Mouse (Mus musculus): ENCODE measurements around the gene Olfr45. TPM values are rescaled to one million over a fixed set of nuclear protein-coding genes. Genes with fewer than 3 reads are reported as not detected.

The Olfr45 gene
- polyA plus RNA-seq, 1 experiment from 2014 or later, result not detected

- ATAC-seq, result no peak
- WGBS, result 64% methylated on average over 2 of the region's 2 CpGs
- H3K27me3 ChIP-seq (replicated peaks; ENCODE audit: control insufficient read depth, insufficient read depth, low read length), result no peaks in the 10 kb centered on the region
- H3K27ac ChIP-seq (ENCODE audit: low read depth, low read length), result no peak overlapping the region
- no peak overlapping the region for H3K9ac ChIP-seq (ENCODE audit: low read depth, low read length)
- no peaks in the 10 kb centered on the region for H3K36me3 ChIP-seq (ENCODE audit: control insufficient read depth, insufficient read depth)
- no peak overlapping the region for H3K4me2 ChIP-seq (replicated peaks; ENCODE audit: low read depth)
- no peak overlapping the region for H3K4me3 ChIP-seq (ENCODE audit: low read depth, low read length)
- no peaks in the 10 kb centered on the region for H3K9me3 ChIP-seq (ENCODE audit: control insufficient read depth)
- H3K4me1 ChIP-seq (replicated peaks; ENCODE audit: control insufficient read depth, insufficient read depth, low read length), result no peaks in the 10 kb centered on the region
- TF ChIP-seq CTCF (IDR thresholded peaks at IDR 0.05; ENCODE audit: low read depth), result no peak
These were observed 24.6 kb downstream of the Olfr45 start for GRCm38 (mm10) chr7:140706348-140706747.

DNA sequence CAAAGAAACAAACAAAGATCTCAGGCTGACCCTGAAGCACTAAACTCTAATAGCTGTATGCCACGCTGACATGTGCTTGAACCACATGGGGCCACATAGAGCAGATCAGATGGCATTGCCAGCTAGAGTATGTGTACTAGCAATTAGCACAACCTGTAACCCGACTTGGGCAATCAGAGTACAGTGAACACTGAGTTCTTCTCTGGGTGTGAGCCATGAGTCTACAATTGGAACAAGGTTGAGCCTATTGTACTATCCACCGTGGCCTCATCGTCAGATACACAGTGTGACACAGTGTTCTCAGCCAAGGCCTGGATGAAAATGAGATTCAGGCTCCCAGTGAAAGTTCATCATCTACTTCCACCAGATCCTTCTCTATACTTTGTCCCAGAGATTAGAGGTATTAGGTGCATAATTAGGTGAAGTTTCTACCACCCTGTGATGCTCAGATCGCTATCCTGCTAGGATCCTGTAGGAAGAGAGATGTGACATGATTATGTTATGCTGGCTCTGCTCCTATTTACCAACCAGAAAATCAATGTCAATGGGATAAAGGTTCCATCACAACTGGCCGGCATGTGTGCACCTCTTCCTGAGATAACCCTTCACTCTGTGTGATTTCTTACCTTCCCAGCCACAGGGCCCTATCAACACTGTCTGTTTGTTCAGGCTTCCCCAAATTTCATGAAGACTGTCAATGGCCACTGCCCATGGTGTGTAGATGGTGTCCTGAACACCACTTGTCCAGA lies 26.0 kb downstream of the Olfr45 start:
- Histone ChIP-seq H3K27ac (ENCODE audit: low read depth, low read length) (no peak overlapping the region), H3K27me3 (replicated peaks; ENCODE audit: control insufficient read depth, insufficient read depth, low read length) (no peaks in the 10 kb centered on the region), H3K4me2 (replicated peaks; ENCODE audit: low read depth) (no peak overlapping the region), H3K4me3 (ENCODE audit: low read depth, low read length) (no peak overlapping the region), H3K4me1 (replicated peaks; ENCODE audit: control insufficient read depth, insufficient read depth, low read length) (no peaks in the 10 kb centered on the region), H3K9me3 (ENCODE audit: control insufficient read depth) (no peaks in the 10 kb centered on the region), H3K36me3 (ENCODE audit: control insufficient read depth, insufficient read depth) (no peaks in the 10 kb centered on the region), H3K9ac (ENCODE audit: low read depth, low read length) (no peak overlapping the region)
- no peak for ATAC-seq
- no peak for TF ChIP-seq CTCF (IDR thresholded peaks at IDR 0.05; ENCODE audit: low read depth)
- WGBS, result 73% methylated on average over 6 of the region's 6 CpGs

- Histone ChIP-seq H3K9ac (ENCODE audit: low read depth, low read length) (no peak overlapping the region), H3K4me2 (replicated peaks; ENCODE audit: low read depth) (no peak overlapping the region), H3K4me1 (replicated peaks; ENCODE audit: control insufficient read depth, insufficient read depth, low read length) (no peaks in the 10 kb centered on the region), H3K27ac (ENCODE audit: low read depth, low read length) (no peak overlapping the region), H3K9me3 (ENCODE audit: control insufficient read depth) (no peaks in the 10 kb centered on the region), H3K36me3 (ENCODE audit: control insufficient read depth, insufficient read depth) (no peaks in the 10 kb centered on the region), H3K4me3 (ENCODE audit: low read depth, low read length) (no peak overlapping the region), H3K27me3 (replicated peaks; ENCODE audit: control insufficient read depth, insufficient read depth, low read length) (no peaks in the 10 kb centered on the region)
- 79% methylated on average over 7 of the region's 7 CpGs for WGBS
- TF ChIP-seq CTCF (IDR thresholded peaks at IDR 0.05; ENCODE audit: low read depth), result no peak
- no peak for ATAC-seq
These were observed 35.7 kb downstream of the Olfr45 start for GRCm38 (mm10) chr7:140717155-140718055.

DNA sequence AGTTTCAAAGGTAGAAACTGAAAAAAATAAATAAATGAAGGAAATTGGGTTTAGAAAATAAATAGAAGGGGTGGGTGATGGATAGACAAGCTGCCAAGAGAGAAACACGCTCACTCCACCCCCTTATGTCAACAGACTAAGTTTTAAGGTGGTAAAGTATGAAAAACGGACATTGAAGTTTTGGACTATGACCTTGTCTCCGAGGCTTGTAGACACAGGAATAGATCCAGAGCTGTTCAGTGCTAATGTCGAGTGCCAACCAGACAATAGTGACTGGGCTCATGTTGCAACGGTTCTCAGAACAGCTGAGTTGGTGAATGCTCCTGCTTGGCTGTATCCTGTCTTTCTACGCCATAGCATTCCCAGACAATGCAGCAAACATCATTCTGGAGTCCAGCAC lies 39.3 kb downstream of the Olfr45 start:
- no peaks in the 10 kb centered on the region for H3K27me3 ChIP-seq (replicated peaks; ENCODE audit: control insufficient read depth, insufficient read depth, low read length)
- 48% methylated on average over 6 of the region's 6 CpGs for WGBS
- H3K4me1 ChIP-seq (replicated peaks; ENCODE audit: control insufficient read depth, insufficient read depth, low read length), result no peaks in the 10 kb centered on the region
- no peaks in the 10 kb centered on the region for H3K9me3 ChIP-seq (ENCODE audit: control insufficient read depth)
- no peak overlapping the region for H3K9ac ChIP-seq (ENCODE audit: low read depth, low read length)
- no peak for ATAC-seq
- TF ChIP-seq CTCF (IDR thresholded peaks at IDR 0.05; ENCODE audit: low read depth), result no peak
- no peak overlapping the region for H3K4me2 ChIP-seq (replicated peaks; ENCODE audit: low read depth)
- no peaks in the 10 kb centered on the region for H3K36me3 ChIP-seq (ENCODE audit: control insufficient read depth, insufficient read depth)
- no peak overlapping the region for H3K27ac ChIP-seq (ENCODE audit: low read depth, low read length)
- H3K4me3 ChIP-seq (ENCODE audit: low read depth, low read length), result no peak overlapping the region

DNA sequence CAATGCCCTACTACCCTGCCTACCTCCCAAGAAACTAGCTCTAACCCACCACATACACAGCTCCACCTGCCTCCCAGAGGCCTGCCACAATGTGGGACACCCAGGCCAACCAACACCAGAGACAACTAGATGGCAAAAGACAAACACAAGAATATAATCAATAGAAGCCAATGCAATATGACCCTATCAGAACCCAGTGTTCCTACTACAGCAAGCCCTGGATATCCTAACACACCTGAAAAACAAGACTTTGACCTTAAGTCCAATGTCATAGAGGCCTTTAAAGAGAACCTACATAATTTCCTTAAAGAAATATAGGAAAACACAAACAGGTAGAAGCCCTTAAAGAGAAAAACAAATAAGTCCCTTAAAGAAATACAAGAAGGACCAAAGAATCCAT lies 43.8 kb downstream of the Olfr45 start:
- Histone ChIP-seq H3K27me3 (replicated peaks; ENCODE audit: control insufficient read depth, insufficient read depth, low read length) (no peaks in the 10 kb centered on the region), H3K4me3 (ENCODE audit: low read depth, low read length) (no peak overlapping the region), H3K4me2 (replicated peaks; ENCODE audit: low read depth) (no peak overlapping the region), H3K36me3 (ENCODE audit: control insufficient read depth, insufficient read depth) (no peaks in the 10 kb centered on the region), H3K9me3 (ENCODE audit: control insufficient read depth) (no peaks in the 10 kb centered on the region), H3K9ac (ENCODE audit: low read depth, low read length) (no peak overlapping the region), H3K4me1 (replicated peaks; ENCODE audit: control insufficient read depth, insufficient read depth, low read length) (no peaks in the 10 kb centered on the region), H3K27ac (ENCODE audit: low read depth, low read length) (no peak overlapping the region)
- ATAC-seq, result no peak
- no peak for TF ChIP-seq CTCF (IDR thresholded peaks at IDR 0.05; ENCODE audit: low read depth)

DNA sequence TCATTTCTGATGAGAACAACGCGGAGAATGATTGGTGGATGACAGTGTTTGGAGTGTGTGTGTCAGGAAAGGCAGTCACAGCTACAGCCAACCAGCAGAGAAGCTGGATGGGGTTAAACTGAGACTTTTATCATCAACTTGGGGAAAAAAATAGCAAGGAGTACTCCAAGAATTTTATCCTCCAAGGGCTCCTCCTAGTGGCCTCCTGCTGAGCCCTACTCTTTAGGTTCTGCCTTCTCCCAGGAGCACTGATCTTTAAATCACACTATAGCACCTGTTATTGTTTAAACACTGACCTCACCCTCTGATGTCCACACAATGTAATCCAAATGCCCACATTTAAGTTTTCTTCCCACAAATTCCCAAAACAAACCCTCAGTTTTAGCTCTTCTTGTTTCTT lies 51.4 kb downstream of the Olfr45 start:
- H3K9me3 ChIP-seq (ENCODE audit: control insufficient read depth), result no peaks in the 10 kb centered on the region
- H3K4me1 ChIP-seq (replicated peaks; ENCODE audit: control insufficient read depth, insufficient read depth, low read length), result no peaks in the 10 kb centered on the region
- 66% methylated on average over 2 of the region's 2 CpGs for WGBS
- H3K4me3 ChIP-seq (ENCODE audit: low read depth, low read length), result no peak overlapping the region
- no peak overlapping the region for H3K9ac ChIP-seq (ENCODE audit: low read depth, low read length)
- no peak overlapping the region for H3K27ac ChIP-seq (ENCODE audit: low read depth, low read length)
- no peak overlapping the region for H3K4me2 ChIP-seq (replicated peaks; ENCODE audit: low read depth)
- H3K27me3 ChIP-seq (replicated peaks; ENCODE audit: control insufficient read depth, insufficient read depth, low read length), result no peaks in the 10 kb centered on the region
- peak; percentile 35; the same call in 1 of the 2 replicates for TF ChIP-seq CTCF (IDR thresholded peaks at IDR 0.05; ENCODE audit: low read depth)
- no peak for ATAC-seq
- no peaks in the 10 kb centered on the region for H3K36me3 ChIP-seq (ENCODE audit: control insufficient read depth, insufficient read depth)

Other genes starting within 250 kb of the Olfr45 start
- not detected in 2 replicates for gene Olfr533, start 218.6 kb upstream of the Olfr45 start, polyA plus RNA-seq (2015; fragmentation: Nextera tagmentation; extraction: Ambion mirVana)
- not detected in 2 replicates for gene Olfr535, start 197.7 kb upstream of the Olfr45 start, polyA plus RNA-seq (2015; fragmentation: Nextera tagmentation; extraction: Ambion mirVana)
- not detected in 2 replicates for gene Olfr536, start 174.6 kb upstream of the Olfr45 start, polyA plus RNA-seq (2015; fragmentation: Nextera tagmentation; extraction: Ambion mirVana)
- gene Olfr538, start 114.1 kb upstream of the Olfr45 start, polyA plus RNA-seq (2015; fragmentation: Nextera tagmentation; extraction: Ambion mirVana), result not detected in 2 replicates
- not detected in 2 replicates for gene Olfr46, start 80.7 kb upstream of the Olfr45 start, polyA plus RNA-seq (2015; fragmentation: Nextera tagmentation; extraction: Ambion mirVana)
- not detected in 2 replicates for gene Olfr61, start 53.0 kb upstream of the Olfr45 start, polyA plus RNA-seq (2015; fragmentation: Nextera tagmentation; extraction: Ambion mirVana)
- gene Olfr53, start 35.5 kb upstream of the Olfr45 start, polyA plus RNA-seq (2015; fragmentation: Nextera tagmentation; extraction: Ambion mirVana), result not detected in 2 replicates
- gene Olfr539, start 22.0 kb upstream of the Olfr45 start, polyA plus RNA-seq (2015; fragmentation: Nextera tagmentation; extraction: Ambion mirVana), result not detected in 2 replicates
- not detected in 2 replicates for gene Olfr541, start 15.3 kb downstream of the Olfr45 start, polyA plus RNA-seq (2015; fragmentation: Nextera tagmentation; extraction: Ambion mirVana)
- not detected in 2 replicates for gene Cyp2e1, start 81.8 kb downstream of the Olfr45 start, polyA plus RNA-seq (2015; fragmentation: Nextera tagmentation; extraction: Ambion mirVana)
- gene Syce1, start 105.9 kb downstream of the Olfr45 start, polyA plus RNA-seq (2015; fragmentation: Nextera tagmentation; extraction: Ambion mirVana), result 0.18 and 0.30 TPM in 2 replicates
- 0.59 and 0.76 TPM in 2 replicates for gene Zfp941, start 140.2 kb downstream of the Olfr45 start, polyA plus RNA-seq (2015; fragmentation: Nextera tagmentation; extraction: Ambion mirVana)
- 52.2 and 55.3 TPM in 2 replicates for gene Urah, start 153.1 kb downstream of the Olfr45 start, polyA plus RNA-seq (2015; fragmentation: Nextera tagmentation; extraction: Ambion mirVana)
- not detected in 2 replicates for gene Scgb1c1, start 163.6 kb downstream of the Olfr45 start, polyA plus RNA-seq (2015; fragmentation: Nextera tagmentation; extraction: Ambion mirVana)
- not detected in 2 replicates for gene Odf3, start 165.9 kb downstream of the Olfr45 start, polyA plus RNA-seq (2015; fragmentation: Nextera tagmentation; extraction: Ambion mirVana)
- not detected in 2 replicates for gene Gm45785, start 174.4 kb downstream of the Olfr45 start, polyA plus RNA-seq (2015; fragmentation: Nextera tagmentation; extraction: Ambion mirVana)
- 42.3 and 47.7 TPM in 2 replicates for gene Ric8a, start 175.0 kb downstream of the Olfr45 start, polyA plus RNA-seq (2015; fragmentation: Nextera tagmentation; extraction: Ambion mirVana)
- 42.4 and 52.6 TPM in 2 replicates for gene Bet1l, start 175.6 kb downstream of the Olfr45 start, polyA plus RNA-seq (2015; fragmentation: Nextera tagmentation; extraction: Ambion mirVana)
- 150 and 155 TPM in 2 replicates for gene Psmd13, start 200.0 kb downstream of the Olfr45 start, polyA plus RNA-seq (2015; fragmentation: Nextera tagmentation; extraction: Ambion mirVana)
- 28.9 and 30.9 TPM in 2 replicates for gene Sirt3, start 200.4 kb downstream of the Olfr45 start, polyA plus RNA-seq (2015; fragmentation: Nextera tagmentation; extraction: Ambion mirVana)
- 0.53 and 0.69 TPM in 2 replicates for gene Cox8b, start 218.5 kb downstream of the Olfr45 start, polyA plus RNA-seq (2015; fragmentation: Nextera tagmentation; extraction: Ambion mirVana)
- gene Nlrp6, start 239.0 kb downstream of the Olfr45 start, polyA plus RNA-seq (2015; fragmentation: Nextera tagmentation; extraction: Ambion mirVana), result 52.8 and 53.0 TPM in 2 replicates